Mouse (Mus musculus) right cerebral cortex, postnatal 36 days (tissue): ENCODE data around the gene Hck.
A peak's percentile ranks its signal among the peaks of the same experiment; 100 is the strongest.

Source experiments
- DNase-seq, 2 experiments: peaks; one replicate each; pipeline ENCODE4 v3.0.0; 2022; ENCODE audit warnings: low spot score in 2 of 2, mixed read lengths in 1 of 2

Gene Hck

DNA sequence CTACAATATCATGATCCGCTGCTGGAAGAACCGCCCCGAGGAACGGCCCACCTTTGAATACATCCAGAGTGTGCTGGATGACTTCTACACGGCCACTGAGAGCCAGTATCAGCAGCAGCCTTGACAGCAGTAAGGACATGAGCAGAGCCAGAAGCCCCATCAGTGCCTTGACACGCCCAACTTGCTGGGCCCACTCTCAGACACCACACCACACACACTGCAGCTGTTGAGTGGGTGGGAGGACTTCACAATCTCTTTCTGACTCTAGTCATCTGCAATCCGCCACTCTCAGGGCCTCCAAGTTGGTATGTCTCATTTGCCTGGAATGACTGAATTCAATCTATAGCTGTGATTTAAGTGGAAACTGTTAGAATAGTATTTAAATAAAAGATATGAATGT is 42.8 kb downstream of the Hck start:
- peak in 1 of 2 experiments; percentile 34 for DNase-seq

DNA sequence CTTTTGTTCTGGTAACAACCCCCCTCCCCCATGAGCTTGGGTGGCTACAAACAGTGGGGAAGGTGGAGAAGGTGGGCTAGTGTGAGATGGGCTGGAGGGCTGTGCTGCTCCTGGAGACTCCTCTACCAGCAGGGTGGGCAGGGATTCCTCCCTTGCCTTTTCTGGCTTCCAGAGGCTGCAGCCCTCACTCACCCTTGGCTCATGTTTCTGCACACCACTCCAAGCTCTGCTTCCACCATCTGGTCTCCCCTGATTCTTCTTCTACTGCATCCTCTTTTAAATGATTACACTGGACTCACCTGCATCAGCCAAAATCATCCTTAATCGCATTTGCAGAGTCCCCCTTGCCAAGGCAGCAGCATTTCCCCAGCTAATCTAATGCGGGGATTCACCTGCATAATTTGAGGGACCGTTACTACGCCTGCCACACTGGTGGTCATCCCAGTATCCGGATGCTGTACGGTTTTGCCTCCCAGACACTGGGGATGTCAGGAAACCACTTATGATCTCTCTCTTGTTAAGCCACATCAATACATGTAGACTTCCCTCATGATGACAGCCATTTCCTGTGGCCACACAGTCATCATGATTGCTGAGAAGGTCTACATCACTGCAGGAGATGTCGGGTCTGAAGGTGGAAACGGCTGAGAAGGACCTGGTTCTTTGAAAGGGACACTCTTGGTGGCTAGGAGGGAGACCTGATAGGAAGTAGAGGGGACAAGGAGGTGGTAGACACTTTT is 43.8 kb downstream of the Hck start:
- no peak for DNase-seq

- DNase-seq = no peak
Observed at GRCm38 (mm10) chr2:153153033-153153450, 44.8 kb downstream of the Hck start.

GRCm38 (mm10) chr2:153157270-153157669 is 49.0 kb downstream of the Hck start:
- DNase-seq = no peak

DNA sequence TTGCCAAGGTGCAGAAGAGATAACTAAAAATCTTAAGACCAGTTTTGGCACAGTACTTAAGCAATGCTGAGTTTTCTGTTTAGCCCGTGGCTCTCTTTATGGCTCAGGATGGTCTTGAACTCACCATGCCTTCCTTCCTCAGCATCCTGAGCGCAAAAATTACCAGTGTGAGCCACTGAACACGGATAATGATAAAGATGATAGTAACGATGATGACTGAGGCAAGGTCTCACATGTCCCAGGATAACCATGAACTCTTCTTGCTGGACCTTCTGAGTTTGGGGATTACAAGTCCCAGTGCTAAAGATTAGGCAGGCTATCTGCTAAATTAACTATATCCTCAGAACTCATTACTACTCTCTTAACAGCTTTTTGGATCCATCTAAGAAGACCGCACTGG is 51.9 kb downstream of the Hck start:
- no peak for DNase-seq

- DNase-seq = peak; percentile 90
Observed at GRCm38 (mm10) chr2:153160844-153161683, 52.8 kb downstream of the Hck start, which contains the start of gene Tm9sf4. Gene Tm9sf4, plus strand, starts transcription at chr2:153161303.

GRCm38 (mm10) chr2:153161684-153162080 is 53.4 kb downstream of the Hck start:
- DNase-seq = no peak

- no peak for DNase-seq
Observed at GRCm38 (mm10) chr2:153167136-153167535, 58.9 kb downstream of the Hck start.

DNA sequence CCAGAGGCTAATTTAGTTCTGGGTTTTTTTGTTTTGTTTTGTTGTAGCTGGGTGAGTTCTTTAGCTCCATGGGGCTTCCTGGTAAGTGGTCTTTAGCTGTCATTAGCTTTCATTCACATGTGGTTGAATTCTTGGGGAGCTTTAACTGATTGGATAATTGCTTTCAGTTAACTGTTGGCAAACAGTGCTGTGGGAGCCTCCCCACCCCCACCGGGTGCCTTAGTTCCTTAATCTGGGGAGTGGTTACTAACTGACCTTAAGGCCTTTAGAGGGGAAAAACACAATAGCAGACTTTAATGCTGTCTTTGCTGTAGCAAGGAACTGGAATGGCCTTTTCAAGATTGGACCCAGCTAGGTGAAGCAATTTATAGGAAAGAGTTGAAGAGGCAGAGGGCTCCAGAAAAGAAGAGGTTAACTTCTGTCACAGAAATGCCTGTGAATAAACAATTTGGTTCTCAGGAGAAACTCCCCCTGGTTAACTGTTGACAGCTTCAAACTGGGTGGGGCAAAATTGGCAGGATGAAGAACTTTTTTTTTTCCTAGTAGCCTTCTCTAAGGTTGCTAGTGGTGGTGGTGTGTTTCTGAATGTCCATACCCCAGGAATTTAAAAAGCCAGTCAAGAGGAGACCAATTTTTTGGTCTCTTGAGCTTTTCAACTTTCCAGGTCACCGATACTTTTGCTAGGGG is 60.0 kb downstream of the Hck start:
- DNase-seq = no peak

GRCm38 (mm10) chr2:153170490-153171224 is 62.4 kb downstream of the Hck start:
- DNase-seq = no peak

DNA sequence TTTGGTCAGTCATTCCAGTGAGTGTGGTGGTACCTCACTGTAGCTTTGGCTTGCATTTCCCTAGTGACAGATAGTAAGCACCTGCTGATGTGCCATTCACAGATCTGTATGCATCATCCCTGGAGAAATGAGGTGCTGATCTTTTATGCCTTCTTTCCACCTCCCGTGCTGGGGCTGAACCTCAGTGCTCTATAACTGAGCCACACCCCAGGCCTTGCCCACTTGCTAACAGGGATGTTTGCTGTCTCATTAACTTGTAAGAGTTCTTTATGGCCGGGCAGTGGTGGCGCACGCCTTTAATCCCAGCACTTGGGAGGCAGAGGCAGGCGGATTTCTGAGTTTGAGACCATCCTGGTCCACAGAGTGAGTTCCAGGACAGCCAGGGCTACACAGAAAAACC is 63.7 kb downstream of the Hck start:
- DNase-seq = no peak

DNA sequence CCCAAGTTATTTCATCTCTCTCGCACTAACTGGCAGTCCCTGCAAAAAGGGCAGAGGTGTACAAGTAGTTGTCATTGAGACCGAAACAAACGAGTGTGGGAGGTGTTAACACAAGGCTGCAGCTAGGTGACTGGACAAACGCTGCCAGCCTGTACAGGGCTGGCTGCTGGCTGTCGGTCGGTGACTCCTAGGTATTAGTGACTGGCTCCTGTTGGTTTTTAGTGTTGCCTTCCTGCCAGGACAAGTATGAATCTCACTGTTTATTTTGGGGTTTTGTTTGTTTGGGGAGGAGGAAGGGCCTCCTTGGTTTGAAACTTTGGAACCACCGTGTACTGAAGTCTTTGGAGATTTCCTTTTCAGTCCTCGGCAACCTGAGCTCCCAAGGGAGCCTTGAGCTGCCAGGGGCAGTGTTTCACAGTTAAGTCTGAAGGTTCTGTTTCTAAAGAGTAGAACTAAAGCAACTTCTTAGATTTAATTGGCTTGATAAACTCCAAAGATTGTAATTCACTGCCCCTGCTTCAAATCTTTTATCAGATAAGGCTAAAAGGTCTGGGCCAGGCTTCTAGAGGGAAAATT is 67.8 kb downstream of the Hck start:
- DNase-seq = no peak

GRCm38 (mm10) chr2:153177188-153177587 is 68.9 kb downstream of the Hck start:
- DNase-seq = no peak

- peak in 1 of 2 experiments; percentile 14 for DNase-seq
Observed at GRCm38 (mm10) chr2:153179126-153179860, 71.0 kb downstream of the Hck start.

DNA sequence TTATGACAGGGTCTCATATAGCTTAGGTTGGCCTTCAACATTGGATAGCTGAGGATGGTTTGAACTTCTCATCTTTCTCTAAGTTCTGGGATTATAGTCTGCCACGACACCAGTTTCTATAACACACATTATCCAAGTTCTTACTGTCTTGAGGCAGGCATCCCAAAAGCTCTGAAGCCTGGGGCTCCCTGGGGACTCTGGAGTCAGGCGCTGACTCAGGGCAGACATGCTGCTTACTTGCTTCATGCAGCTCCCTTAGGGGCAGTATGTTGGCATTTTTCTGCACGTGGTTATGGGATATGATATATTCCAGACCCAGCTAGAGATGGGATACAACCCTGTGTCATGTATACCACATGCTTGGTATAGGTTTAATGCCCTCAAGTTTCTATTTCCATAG is 71.7 kb downstream of the Hck start:
- no peak for DNase-seq

- peak in 1 of 2 experiments; percentile 15 for DNase-seq
Observed at GRCm38 (mm10) chr2:153186176-153186591, 77.9 kb downstream of the Hck start.

DNA sequence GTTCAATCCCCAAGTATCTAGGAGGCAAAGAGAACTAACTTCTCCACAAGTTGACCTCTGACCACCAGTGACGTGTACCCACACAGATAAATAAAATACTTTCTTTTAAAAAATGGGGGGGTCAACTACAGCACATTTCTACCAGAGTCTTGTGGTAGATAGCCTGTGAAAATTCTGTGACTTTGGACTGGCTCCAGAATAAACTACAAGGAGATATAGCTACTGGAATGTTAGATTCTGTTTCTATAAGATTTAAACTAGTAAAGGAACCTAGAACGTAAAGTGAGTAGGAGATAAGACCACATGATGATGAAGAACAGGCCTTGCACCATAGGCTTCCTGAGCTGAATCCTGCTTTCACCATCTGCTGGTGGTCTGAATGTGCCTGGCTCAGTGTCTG is 79.6 kb downstream of the Hck start:
- DNase-seq = no peak

DNA sequence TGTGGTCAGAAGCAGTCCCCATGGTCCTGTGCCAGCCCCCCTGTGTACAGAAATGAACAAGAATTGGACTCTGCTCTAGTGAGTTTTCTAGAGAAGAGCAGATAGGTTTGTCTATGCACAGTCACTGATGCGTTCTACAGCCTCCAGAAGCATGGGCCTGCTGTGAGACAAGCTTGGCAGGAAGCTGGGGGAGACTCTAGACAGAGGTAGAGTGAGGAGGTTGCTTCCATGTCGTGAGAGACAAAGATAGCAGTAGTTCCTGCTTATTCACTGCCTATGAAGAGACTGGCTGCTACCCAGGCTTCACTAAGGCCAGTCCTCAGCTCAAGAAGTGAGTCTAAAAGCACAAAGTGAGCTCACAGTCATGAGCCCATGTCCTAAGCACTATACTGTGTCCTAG is 83.0 kb downstream of the Hck start:
- DNase-seq = peak in 1 of 2 experiments; percentile 29

GRCm38 (mm10) chr2:153194255-153194654 is 86.0 kb downstream of the Hck start:
- no peak for DNase-seq

DNA sequence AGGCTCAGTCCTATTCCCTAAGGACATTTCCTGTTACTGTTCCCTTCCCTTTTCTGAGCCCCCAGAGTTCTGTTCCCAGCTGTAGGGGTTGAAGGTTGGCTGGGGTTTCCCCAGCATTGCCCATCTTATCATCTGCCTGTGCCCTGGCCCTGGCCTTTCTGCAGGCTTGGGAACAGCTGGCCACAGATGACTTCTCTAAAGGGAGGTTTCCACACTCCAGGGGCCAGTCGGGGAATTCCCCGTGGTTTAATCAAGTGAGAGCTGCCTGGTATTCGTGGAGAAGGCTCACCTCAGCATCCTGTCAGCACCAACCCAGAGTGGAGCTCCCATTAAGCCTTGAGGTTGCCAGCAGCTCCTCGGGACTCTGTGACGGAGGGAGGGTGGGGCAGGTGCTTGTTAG is 90.2 kb downstream of the Hck start:
- DNase-seq = no peak

- no peak for DNase-seq
Observed at GRCm38 (mm10) chr2:153199114-153199513, 90.8 kb downstream of the Hck start.
